Mouse (Mus musculus): Measurements from ENCODE around the gene Rpa2.

The Rpa2 gene

GRCm38 (mm10) chr4:132803876-132804275 lies 35.7 kb downstream of the Rpa2 start:
- DNase-seq (ENCODE audit: low spot score in 2 of 2): no peak

- no peak for DNase-seq (ENCODE audit: low spot score in 2 of 2)
Observed at GRCm38 (mm10) chr4:132804331-132804730, 36.2 kb downstream of the Rpa2 start.

DNA sequence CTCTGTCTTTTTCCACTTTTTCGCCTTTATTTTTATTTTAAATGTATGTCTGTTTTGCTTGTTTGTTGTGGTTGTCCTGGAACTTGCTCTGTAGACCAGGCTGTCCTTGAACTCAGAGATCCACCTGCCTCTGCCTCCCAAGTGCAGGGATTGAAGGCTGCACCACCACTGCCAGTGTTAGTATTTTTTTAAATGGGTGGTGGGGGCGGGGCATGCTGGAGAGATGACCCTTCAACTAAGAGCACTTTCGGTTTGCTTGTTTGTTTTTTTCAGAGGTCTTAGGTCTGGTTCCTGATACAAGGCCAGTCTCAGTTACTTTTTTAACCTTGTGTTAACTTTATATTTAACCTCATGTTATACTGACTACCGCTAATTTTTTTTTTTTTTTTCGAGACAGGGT lies 37.0 kb downstream of the Rpa2 start:
- no peak for DNase-seq (ENCODE audit: low spot score in 2 of 2)

DNA sequence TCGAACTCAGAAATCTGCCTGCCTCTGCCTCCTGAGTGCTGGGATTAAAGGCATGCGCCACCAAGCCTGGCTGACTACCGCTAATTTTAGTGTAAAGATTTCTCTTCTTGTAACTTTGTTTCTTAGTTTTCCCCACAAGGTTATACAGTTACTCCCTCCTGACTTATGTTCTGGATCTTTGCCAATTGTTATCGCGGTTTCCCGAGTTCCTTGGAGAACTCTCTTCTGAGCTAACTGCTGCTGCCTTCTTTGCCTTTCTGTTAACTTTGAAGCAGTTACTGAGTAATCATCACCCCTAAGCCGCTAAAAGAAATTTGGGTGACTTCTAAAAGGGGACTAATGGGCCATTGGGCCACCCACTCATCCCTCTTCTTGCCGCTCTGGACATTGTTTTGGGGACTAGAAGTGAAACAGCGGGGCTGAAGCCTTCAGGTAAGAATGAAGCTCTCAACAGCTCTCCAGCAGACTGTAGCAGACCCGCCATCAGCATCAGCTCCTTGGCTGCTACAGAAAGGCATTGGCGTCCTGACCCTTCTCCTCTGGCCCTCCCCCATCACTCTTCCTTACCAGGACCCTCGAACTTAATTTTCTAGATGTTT lies 37.6 kb downstream of the Rpa2 start:
- DNase-seq (ENCODE audit: low spot score in 2 of 2): no peak

DNA sequence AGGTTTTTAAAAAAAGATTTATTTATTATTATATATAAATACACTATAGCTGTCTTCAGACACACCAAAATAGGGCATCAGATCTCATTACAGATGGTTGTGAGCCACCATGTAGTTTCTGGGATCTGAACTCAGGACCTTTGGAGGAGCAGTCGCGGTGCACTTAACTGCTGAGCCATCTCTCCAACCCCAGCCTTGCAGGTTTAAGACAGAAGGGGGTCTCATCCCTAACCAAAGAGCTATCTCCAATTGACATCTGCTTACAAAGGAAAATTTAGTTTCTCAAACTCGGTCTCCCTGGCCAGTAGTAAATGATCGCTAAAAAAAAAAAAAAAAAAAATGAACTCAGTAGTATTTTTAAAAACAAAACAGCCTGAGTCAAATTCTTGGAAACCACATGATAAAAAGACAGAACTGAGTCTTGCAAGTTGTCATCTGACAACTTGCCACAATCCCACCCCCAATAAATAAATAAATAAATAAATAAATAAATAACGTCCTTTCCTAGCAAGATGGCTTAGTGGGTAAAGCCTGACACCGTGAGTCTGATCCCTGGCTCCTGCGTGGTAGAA lies 38.6 kb downstream of the Rpa2 start:
- DNase-seq (ENCODE audit: low spot score in 2 of 2): no peak

DNA sequence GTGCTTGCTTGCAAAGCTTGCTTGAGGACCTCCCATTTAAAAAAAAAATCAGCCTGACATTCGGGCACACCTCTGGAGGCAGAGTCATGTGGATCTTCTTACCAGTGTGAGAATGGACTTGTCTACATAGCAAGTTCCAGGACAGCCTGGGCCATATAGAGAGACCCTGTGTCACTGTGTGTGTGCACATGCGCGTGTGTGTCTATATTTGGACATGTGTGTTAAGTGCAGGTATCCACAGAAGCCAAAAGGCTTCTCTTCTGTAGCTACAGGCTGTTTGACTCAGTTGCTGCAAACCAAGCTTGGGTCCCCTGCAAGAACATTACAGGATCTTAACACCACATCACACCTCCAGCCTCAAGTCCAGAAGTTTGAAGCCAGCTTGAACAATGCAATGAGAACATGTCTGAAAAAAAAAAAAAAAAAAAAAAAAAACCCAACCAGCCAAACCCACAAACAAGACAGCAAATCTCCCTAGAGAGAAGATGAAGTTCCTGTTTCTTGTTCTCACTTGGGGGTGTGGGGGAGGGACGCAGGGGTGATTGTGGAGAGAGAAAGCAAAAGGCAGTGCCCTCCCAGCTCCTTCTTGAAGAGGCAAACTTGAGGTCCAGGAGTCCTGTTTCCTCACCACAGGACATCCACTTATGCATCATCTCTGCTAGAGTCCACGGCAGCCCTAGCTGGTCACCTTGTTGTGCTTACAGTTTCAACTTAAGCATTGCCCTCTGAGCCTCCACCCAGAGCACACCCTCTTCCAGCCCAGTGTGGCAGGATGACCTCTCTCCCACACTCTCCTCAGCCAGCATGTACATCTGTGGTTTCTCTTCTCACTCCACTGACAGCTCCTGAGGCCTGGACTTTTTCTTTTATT lies 39.9 kb downstream of the Rpa2 start:
- no peak for DNase-seq (ENCODE audit: low spot score in 2 of 2)

DNA sequence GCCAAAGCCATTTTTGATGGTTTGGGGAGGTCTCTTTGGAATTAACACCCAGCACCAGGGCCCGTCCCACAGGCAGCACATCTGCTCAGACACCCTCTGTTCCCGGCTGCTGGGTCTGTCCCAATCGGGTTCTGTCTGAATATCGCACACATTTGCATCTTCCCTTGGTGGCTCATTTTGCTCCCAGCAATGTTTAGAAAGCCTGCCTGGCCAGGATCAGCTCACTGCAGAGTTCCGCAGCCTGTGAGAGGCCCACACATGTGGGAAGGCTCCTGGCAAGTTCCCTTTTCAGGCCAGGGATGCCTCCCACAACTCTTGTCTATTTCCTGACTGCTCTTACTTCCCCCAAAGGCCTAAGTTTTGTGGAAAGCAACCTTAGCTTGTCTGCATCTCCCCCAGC lies 41.5 kb downstream of the Rpa2 start:
- DNase-seq (ENCODE audit: low spot score in 2 of 2): no peak

GRCm38 (mm10) chr4:132816404-132816803 lies 48.3 kb downstream of the Rpa2 start:
- DNase-seq (ENCODE audit: low spot score in 2 of 2): no peak

DNA sequence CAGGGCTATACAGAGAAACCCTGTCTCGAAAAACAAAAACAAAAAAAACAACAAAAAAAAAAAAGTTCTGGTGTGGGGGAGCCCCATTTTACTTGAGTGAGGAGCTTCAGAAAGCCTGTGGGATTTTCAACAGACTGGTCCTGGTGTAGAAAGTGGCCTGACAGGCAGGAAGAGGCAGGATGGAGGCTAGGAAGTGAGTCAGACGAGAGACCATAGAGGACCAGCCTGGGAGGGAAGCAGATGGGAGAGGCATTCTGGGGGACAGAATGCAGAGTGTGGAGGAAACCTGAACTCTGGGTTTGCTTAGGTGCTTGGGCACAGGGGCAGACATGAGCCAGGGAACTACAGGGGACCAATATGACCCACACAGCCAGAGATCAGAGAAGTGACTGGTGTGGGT lies 48.7 kb downstream of the Rpa2 start:
- no peak for DNase-seq (ENCODE audit: low spot score in 2 of 2)

DNA sequence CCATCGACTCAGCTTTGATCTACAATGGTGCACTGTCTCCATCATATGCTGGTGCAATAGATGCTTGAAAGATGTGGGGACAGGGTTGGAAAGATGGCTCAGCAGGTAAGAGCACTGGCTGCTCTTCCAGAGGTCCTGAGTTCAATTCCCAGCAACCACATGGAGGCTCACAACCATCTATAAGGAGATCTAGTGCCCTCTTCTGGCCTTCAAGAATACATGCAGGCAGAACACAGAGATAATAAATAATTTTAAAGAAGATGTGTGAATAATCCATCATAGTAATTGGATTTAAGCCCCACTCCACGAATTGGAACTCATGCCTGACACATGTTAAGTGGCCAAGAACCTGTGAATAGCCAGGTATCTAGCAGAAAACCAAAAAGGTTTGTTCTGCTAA lies 50.3 kb downstream of the Rpa2 start:
- no peak for DNase-seq (ENCODE audit: low spot score in 2 of 2)

DNA sequence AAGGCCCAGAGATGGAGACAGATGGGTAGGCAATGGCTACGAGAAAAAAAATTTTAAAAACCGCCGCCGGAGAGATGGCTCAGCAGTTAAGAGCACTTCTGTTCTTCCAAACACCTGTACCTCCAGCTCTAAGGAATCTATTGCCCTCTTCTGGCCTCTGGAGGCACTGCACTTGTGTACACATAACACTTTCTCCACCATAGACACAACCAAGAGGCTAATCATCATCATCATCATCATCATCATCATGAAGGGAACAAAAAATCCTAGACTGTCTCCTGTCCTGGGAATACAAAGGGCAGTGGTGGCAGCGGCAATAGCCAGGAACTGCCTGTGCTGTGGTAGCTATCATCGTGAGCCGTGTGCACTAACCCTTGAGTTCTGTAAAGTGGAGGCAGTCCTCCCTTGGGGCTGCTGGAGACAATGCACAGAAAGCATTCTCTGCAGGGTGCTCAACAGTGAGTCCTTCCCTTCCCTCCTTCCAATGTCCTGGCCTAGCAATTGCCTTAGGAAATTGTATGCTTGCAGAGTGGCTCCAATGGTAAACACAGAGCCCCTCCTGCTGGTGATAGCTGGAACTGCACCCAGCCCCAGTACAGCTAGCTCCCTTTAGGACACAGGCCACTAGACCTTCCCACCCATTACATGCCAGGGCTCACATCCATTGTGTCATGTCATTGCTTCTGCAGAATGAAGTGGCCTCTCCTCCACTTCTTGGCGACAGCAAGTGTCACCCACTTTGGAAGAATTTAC lies 55.7 kb downstream of the Rpa2 start:
- DNase-seq (ENCODE audit: low spot score in 2 of 2): peak; percentile 74 to 85

All from thymus, postnatal 10 days (tissue).